Mouse (Mus musculus): Measurements from ENCODE around the gene Tmprss7. TPM values are rescaled to one million over a fixed set of nuclear protein-coding genes. Genes with fewer than 3 reads are reported as not detected.
A peak's percentile ranks its signal among the peaks of the same experiment; 100 is the strongest.

Gene Tmprss7
- total RNA-seq, 2 experiments from 2014 or later = 2.9 to 3.7 TPM

DNA sequence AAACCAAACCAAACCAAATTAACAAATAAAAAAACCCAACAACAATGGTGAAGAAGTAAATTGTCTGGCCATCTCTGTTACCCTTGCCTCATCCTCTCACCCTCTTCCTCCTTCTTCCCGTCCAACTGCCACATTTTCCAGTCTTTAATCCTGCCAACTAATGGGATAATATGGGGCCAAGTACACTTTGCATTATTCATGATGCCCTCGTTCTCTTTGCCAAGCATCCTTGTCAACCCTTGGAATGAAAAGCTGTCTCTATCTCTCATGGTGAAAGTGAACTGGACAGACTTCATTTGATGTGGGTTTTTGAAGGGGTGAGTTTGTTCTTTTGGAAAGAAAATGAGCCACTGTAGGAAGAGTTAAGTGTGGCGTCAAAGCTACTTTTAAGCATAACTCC lies 607 bp downstream of the Tmprss7 start:
- no peak for DNase-seq (ENCODE audit: low spot score in 2 of 2)
- intact Hi-C loops (cut with DNase I) = no loop called here

- DNase-seq (ENCODE audit: low spot score in 2 of 2) = peak in 1 of 2 experiments; percentile 41
- intact Hi-C loops (cut with DNase I) = no loop called here
Measured at GRCm38 (mm10) chr16:45690178-45690577, 3.3 kb downstream of the Tmprss7 start.

- intact Hi-C loops (cut with DNase I) = loop anchor here (5.0 kb wide), 2 partner anchors 35 to 280 kb away; partner anchors contain the start of gene Tagln3
- DNase-seq (ENCODE audit: low spot score in 2 of 2) = no peak
Measured at GRCm38 (mm10) chr16:45686833-45687232, 6.6 kb downstream of the Tmprss7 start.

DNA sequence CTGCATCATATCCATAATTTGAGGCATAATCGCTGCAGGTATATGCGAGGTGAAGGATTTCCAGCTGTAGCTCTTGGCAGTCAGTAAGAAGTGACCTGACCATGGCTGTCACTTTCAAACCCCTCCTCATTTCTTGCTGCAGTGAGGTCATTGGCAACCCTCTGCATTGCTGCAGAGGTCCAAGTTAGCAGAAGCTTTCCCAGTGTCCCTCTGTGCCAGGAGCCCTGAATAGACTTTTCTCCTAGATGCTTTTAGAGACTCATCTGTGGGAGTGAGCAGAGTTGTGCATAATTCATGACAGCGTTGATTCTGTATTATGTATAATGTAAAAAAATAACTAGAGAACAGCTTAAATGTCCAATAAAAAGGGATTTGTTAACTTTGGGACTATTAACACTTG lies 8.2 kb downstream of the Tmprss7 start:
- intact Hi-C loops (cut with DNase I) = loop anchor here (5.0 kb wide), 2 partner anchors 37 to 282 kb away; partner anchors contain the start of gene Tagln3
- peak; percentile 29 to 43 for DNase-seq (ENCODE audit: low spot score in 2 of 2)

DNA sequence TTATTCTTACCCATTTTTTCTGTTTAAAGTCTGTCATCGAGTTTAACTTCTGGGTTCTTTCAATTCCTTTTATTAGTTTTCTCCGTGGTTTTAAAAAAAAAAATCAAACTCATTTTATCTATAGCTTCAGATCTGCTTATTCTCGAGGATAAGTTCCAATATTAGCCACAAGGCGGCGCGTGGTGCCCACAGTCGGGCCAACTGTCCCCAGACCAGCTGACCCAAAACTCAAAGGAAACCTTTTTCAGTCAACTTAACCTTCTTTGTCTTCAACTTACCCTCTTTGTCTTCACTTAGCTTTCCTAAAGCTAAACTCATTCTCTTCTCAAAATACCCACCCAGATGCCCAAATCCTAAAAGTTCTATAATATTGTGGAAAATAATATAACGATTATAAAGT lies 8.6 kb downstream of the Tmprss7 start:
- intact Hi-C loops (cut with DNase I) = loop anchor here (5.0 kb wide), 2 partner anchors 37 to 282 kb away; partner anchors contain the start of gene Tagln3

GRCm38 (mm10) chr16:45676462-45676861 lies 17.0 kb downstream of the Tmprss7 start:
- intact Hi-C loops (cut with DNase I) = no loop called here
- no peak for DNase-seq (ENCODE audit: low spot score in 2 of 2)

More for the DNA sequence above, 8.6 kb downstream of the Tmprss7 start:
- DNase-seq (ENCODE audit: low spot score in 2 of 2) = peak; percentile 24 to 59

DNA sequence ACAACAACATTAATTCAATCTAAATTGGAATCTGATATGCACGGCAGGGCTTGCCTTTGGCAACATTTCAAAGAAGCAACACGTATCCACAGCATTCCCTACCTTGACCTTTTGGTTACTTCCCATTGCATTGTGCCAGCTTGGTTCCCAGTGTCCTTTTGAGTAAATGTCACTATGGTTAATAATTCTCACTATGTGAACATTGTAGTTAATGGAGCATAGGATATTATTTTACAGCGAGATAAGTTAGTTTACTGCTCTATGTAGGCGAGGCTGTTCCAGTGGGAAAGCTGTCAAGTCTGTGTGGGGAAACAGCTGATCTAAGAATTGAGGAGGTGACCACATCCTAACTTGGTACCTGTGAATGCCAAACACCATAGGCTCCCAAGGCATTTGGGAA lies 23.5 kb downstream of the Tmprss7 start:
- intact Hi-C loops (cut with DNase I) = no loop called here
- DNase-seq (ENCODE audit: low spot score in 2 of 2) = no peak

DNA sequence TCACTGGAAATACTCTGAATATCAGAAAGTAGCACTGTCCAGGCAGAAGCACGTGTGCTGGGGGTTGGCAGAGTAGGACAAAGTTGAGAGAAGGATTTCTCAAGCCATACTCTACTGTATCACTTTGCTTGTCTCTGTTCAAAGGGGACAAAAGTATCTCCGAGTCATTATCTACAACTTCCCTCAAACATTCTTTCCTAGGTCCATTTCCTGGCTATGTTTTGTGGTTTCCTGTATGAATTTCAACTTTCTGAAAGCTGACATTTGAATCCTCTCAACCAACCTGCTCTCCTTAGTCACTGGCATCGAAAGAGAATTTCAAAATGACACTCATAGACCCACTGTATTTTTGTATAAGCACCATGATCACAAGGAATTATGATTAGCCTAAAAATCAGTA lies 25.3 kb downstream of the Tmprss7 start:
- DNase-seq (ENCODE audit: low spot score in 2 of 2) = no peak
- intact Hi-C loops (cut with DNase I) = no loop called here

DNA sequence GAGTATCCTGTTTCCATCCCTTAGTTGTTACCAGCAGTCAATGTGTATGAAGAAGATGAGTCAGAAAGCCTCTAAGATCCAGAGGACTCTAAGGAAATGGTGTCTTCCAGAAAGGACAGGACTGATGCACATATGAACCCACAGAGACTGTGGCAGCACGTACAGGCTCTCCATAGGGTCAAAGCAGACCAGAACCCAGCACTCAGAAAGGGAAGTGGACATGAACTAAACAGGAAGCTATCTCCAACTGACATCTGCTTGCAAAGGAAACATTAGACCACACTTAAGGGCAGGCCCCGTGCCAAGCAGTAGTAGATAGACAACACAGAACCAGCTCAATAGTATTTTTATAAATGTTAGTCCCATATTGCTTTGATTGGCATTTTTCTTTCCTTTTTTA lies 27.3 kb downstream of the Tmprss7 start:
- intact Hi-C loops (cut with DNase I) = no loop called here
- DNase-seq (ENCODE audit: low spot score in 2 of 2) = no peak

DNA sequence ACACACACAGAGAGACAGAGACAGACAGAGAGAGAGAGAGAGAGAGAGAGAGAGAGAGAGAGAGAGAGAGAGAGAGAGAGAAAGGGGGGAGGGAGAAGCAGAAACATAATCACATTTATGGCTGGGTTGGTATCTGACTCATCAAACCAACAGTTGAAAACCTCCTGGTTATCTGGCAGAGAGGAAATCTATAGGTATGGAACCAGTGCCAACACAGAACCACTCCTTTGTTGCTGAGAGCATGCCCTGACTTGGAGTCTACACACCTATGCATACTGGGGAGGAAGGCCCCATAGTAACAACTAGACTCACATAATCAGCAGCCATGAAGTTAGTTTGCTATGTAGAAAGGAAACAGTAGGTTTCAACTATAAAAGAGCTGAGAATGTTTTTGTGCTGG lies 31.1 kb downstream of the Tmprss7 start:
- no peak for DNase-seq (ENCODE audit: low spot score in 2 of 2)
- intact Hi-C loops (cut with DNase I) = no loop called here

DNA sequence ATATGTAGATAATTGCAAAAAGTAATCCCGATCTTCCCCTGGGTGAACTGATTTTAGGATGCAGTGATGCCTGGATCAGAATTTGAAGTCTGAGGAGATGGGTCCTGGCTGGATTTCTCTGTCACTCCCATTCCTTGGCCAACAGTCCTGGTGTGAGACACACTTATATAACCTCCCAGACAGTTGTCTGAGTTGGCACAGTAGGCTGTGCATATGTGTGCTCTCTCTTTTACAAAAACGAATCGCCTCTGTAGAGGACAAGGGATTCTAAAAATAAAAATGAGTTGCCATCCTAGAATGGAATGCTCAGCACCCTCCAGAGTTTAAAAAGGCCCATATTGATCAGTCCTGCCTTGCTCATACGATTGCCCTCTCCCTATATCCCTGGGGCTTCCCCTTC lies 33.9 kb downstream of the Tmprss7 start:
- intact Hi-C loops (cut with DNase I) = no loop called here
- DNase-seq (ENCODE audit: low spot score in 2 of 2) = peak; percentile 52 to 69

DNA sequence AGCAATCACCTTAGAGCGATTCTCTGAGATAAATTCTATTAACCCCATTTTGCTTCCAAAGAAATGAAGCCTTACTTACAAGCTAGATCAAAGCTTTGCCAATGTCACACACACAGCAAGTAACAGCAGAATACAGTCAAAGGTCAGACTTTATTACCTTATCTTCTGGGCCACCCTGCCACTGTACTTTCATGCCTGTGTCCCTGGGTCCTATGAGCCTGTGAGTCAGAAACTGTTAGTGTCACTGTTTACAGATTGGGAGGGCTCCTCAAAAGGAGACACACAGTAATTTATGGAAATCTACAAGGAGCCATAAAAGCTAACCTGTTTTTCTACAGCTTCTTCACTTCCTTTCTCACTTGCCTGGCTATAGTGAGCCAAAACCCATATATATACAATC lies 35.2 kb downstream of the Tmprss7 start:
- DNase-seq (ENCODE audit: low spot score in 2 of 2) = no peak

GRCm38 (mm10) chr16:45657574-45658159 lies 35.8 kb downstream of the Tmprss7 start:
- no peak for DNase-seq (ENCODE audit: low spot score in 2 of 2)
- intact Hi-C loops (cut with DNase I) = no loop called here

More for the DNA sequence above, 35.2 kb downstream of the Tmprss7 start:
- intact Hi-C loops (cut with DNase I) = no loop called here

DNA sequence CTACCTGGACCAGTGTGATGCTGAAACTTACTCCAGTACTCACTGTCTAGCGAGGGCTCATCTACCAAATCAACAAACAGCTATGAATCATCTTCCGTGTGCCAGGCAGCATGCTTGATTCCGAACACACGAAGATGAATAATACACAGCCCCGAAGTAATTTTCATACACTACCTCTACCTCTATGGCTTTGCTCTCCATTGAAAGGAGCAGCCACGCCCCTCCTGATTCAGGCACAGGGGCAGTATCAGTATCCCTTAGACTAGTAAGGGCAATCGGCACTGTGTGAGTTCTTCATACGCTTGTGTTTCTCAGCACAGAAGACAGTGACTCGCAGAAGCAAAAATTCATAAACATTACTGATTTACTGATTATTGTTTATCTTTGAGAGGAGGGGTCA lies 39.0 kb downstream of the Tmprss7 start:
- intact Hi-C loops (cut with DNase I) = no loop called here
- no peak for DNase-seq (ENCODE audit: low spot score in 2 of 2)

- DNase-seq (ENCODE audit: low spot score in 2 of 2) = no peak
- intact Hi-C loops (cut with DNase I) = no loop called here
Measured at GRCm38 (mm10) chr16:45653934-45654332, 39.5 kb downstream of the Tmprss7 start, which contains the start of gene BC016579. BC016579 (minus strand) TSS chr16:45654068.

DNA sequence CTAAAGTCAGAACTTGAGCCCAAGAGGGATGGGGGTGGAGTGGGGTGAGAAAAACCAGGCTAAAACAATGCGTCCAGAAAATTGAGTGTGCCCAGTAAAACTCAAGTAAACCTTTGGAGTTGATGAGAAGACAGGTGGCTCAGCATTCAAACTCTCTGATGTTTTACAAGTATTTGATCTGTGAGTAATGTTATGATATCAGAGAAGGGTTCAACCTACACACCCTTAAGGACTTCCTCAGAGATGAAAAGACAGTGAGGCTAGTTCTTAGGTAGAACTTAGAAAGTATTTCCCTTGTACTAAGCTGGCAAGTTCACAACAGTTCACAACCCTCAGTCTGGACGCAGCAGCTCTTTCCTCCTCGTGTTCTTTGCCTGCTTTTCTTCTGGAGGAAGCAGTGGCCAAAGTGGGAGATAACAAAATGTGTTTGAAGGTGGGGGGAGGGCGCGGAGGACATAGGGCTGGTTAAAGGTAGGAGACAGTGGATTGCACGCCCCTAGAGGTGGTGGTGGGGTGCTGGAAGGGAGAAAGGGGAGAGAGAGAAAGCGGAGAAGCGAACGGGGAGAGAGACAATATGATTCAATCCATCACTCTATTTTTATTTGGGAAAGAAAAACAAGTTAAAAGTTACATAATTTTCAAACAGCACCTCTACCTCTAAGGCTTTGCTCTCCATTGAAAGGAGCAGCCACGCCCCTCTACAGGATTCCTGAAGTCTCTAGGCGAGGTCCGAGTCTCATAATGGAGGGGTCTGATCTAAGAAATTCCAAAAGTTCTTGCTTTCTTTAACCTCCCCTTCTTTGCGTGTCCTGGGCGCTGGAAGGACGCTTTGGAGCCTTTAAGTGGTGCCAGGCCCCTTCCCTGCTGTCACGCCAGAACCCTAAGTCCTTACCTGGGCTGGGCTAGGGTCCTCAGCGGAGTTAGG lies 40.2 kb downstream of the Tmprss7 start:
- intact Hi-C loops (cut with DNase I) = no loop called here
- no peak for DNase-seq (ENCODE audit: low spot score in 2 of 2)

GRCm38 (mm10) chr16:45651497-45651896 lies 42.0 kb downstream of the Tmprss7 start:
- intact Hi-C loops (cut with DNase I) = no loop called here
- DNase-seq (ENCODE audit: low spot score in 2 of 2) = no peak

DNA sequence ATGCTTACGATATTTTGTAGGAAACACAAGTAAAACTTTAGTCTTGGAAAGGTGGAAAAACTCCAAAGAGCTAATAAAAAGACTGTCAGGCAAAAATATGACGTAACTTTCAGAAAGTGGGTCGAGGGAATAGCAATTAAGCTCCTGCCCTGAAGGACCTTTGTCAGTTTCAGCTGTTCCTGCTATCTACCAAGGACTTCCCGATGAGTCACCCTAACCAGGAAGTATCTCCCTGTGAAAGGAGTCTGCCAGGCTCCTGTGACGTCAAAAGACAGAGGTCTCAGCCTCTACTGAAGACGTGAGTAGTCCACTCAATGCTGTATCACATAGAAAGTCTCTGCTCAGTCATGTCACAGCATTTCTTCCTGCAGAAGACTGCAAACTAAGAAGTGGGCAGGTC lies 49.1 kb downstream of the Tmprss7 start:
- intact Hi-C loops (cut with DNase I) = no loop called here
- no peak for DNase-seq (ENCODE audit: low spot score in 2 of 2)

DNA sequence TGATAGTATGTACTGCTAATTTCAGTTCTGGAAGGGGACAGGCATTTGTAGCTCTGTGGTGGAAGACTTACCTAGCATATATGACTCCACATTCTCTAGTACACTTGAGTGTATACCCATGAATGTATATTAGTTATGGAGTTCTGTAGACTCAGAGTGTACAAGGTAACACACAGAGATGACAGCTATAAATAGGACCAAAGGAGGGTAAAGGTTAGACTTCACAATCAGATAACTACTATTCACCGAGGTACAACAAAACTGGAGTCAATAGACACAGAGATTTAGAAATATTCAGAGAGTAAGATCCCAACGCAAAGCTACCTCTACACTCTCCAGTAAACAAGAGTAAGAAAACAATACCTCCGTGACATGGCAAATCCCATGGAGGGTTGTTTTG lies 49.5 kb downstream of the Tmprss7 start:
- intact Hi-C loops (cut with DNase I) = no loop called here
- DNase-seq (ENCODE audit: low spot score in 2 of 2) = no peak

DNA sequence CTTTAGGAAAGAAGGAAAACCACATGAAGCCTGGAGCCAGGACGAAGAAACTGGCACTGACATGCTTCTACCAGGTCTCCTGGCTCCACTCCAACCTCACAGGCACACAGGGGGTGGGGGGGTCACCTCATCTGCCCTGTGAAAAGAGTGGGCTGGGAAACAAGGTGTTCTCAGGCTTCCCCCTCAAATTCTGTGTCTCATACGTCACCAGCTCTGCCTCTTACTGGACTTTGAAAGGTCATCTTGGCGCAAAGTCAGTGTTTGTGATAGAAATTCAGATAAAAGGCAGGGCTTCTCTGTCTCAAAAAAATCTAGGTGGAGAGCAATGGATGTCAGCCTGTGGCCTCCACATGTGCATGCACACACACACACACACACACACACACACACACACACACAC lies 52.2 kb downstream of the Tmprss7 start:
- no peak for DNase-seq (ENCODE audit: low spot score in 2 of 2)
- intact Hi-C loops (cut with DNase I) = no loop called here

Measured in left cerebral cortex, postnatal 36 days (tissue).